Mouse (Mus musculus) megakaryocyte-erythroid progenitor cell, adult 5-6 weeks (primary cell): ENCODE results near the gene Gm10322. TPM values are rescaled to one million over a fixed set of nuclear protein-coding genes. Genes with fewer than 3 reads are reported as not detected.

Experiments used
- ATAC-seq: replicated peaks from 2 replicates; pipeline ENCODE4 v1.8.0; 2016; ENCODE audit warnings: mild to moderate bottlenecking, inconsistent platforms; ENCODE audit not compliant: severe bottlenecking, poor library complexity, low FRiP score, low TSS enrichment
- total RNA-seq, 2 experiments: library from RNA; stranded (forward) in 1 of 2; stranded (reverse) in 1 of 2; fragments of 200-1000, 215-1000 nt in 1 of 2; fragments of >200 nt in 1 of 2; fragmentation: Nextera tagmentation in 1 of 2; gene quantifications; 2 replicates each; pipeline ENCODE4 v1.2.3; 2014 to 2017

The Gm10322 gene
- total RNA-seq, 2 experiments from 2014 or later: not detected

GRCm38 (mm10) chr10:59593826-59594570 lies 21.9 kb upstream of the Gm10322 start:
- ATAC-seq: peak; percentile 77

DNA sequence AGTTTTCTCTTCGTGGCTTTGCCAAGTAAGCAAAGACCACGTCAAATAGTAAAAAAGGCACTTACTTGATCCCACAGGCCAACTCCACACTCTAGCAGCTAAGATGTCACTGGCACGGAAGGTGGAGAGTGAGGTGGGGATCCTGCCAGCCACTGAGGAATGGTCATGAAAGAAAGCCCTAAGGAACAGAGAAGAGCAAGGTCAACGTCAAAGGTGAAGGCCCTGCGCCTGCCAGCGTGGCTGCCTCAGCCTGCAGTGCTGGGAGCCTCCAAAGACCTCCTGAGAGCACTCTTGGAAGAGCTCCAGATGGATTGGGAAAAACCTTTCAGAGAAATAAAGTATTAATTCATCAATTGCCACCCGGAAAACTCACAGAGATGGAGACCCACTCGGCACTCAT lies 15.3 kb upstream of the Gm10322 start:
- ATAC-seq: no peak

- no peak for ATAC-seq
Measured at GRCm38 (mm10) chr10:59602043-59602442, 13.8 kb upstream of the Gm10322 start.

DNA sequence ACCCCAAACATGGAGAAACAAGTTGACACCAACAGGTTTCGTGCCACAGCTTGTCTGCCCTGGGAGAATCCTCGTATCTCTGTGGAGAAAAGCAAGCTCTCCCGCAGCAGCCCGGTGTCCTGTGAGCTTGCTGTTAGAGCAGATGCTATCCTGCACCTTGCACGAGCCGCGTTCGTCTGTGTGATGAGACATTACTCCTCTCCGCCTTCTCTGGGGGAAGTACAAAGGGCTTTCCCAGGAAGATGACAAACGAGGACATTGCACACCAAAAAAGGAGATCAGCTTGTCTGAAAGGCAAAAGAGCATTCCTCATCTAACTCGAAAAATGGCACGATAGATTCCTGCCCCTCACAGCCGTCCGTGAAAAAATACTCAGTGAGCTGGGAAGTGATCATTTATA lies 13.0 kb upstream of the Gm10322 start:
- no peak for ATAC-seq

DNA sequence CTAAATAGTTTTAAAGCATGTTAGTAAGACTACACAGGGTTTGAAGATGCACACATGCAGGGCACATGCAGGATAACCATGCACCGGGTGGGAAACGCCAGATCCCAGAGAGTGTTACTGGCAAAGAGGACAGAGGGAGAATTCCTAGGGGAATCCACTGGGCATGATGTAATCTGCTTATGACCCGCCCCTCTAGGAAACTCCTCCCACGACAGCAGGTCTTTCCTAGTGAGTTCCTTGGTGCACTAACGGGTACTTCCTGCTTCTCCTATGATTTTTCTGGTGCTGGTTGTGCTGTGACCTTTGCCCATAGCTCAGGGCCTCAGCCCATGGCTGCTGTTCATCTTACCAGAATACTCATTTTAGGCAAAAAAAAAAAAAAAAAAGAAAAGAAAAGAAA lies 12.0 kb upstream of the Gm10322 start:
- no peak for ATAC-seq

GRCm38 (mm10) chr10:59604879-59605464 lies 10.9 kb upstream of the Gm10322 start:
- ATAC-seq: peak; percentile 83

GRCm38 (mm10) chr10:59613276-59613675 lies 2.6 kb upstream of the Gm10322 start:
- ATAC-seq: no peak

DNA sequence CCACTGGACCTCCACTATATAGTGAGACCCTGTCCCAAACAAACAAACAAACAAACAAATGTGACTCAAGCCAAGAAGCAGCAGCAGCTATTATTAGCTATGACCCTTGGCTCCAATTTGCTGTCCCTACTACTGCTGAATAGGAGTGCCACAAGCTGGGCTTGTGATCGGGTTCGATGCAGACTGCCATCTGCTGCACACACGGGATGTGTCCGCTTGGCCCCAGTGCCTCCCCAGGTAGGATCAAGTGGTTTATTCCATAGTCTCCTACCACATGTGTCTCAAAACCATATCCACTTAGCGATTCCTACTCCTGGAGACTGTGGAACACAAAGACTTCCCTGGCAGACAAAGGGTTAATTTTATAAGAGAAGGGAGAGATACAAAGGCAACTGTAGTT lies 1.7 kb upstream of the Gm10322 start:
- no peak for ATAC-seq

GRCm38 (mm10) chr10:59615411-59615810 lies 452 bp upstream of the Gm10322 start:
- no peak for ATAC-seq

DNA sequence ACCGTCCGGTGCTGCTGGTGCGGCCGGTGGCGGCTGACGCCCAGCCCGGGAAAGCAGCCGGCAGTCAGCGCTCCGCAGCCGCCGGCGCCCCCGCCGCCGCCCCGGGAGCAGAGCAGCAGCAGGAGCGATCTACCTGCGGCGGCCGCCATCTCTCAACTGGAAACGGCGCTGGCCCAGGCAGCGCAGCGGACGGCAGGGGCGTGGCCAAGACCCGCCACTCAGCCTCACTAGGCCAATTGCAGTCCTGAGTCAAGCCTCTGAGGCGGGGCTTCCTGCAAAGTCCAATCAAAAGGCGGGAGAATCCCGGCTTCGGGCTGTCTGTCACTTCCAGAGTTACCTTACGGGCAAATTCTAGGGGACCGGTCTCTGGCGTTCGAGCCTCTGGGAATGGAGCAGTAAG lies 659 bp downstream of the Gm10322 start, which contains the start of gene Mcu:
TSS of gene Mcu (minus strand) at position 171 of the 400 bp plus-strand sequence.
- peak; percentile 96 for ATAC-seq

DNA sequence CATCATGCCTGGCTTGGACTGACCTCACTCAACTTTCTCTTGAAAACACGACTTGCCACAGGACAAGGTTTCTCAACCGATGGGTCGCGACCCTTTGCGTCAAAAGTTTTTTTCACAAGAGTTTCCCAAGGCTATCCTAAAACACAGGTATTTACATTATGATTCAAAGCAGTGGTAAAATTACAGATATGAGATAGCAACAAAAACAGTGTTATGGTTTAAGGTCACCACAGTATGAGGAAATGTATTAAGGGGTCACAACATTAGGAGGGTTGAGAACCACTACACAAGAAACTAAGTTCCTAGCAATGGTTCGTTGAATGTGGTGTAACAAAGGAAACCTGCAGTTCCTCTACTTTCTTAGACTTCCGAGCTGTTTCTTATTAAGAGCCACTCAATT lies 1.9 kb downstream of the Gm10322 start:
- ATAC-seq: no peak

- ATAC-seq: 0 out of 2 replicates have a peak, but pooled peaks have one; percentile 18
Measured at GRCm38 (mm10) chr10:59621355-59621754, 5.5 kb downstream of the Gm10322 start.

DNA sequence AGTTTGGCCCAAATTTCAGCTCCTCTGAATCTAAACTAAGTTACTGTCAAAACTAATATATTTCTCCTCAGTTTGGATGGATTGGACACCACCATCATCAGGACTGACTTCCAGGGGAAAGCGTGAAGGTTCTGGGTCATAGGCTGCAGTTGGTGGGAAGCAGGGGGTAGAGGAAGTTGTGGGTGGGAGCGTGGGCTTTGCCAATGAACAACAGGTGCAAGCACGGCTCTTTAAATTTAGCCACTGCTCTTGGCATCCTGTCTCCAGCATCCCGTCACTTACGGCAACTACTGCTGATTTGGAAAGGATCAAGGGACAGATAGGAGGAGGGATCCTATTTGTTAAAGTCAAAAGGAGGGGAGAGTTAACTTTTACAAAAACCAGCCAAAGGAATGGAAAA lies 7.6 kb downstream of the Gm10322 start:
- no peak for ATAC-seq

DNA sequence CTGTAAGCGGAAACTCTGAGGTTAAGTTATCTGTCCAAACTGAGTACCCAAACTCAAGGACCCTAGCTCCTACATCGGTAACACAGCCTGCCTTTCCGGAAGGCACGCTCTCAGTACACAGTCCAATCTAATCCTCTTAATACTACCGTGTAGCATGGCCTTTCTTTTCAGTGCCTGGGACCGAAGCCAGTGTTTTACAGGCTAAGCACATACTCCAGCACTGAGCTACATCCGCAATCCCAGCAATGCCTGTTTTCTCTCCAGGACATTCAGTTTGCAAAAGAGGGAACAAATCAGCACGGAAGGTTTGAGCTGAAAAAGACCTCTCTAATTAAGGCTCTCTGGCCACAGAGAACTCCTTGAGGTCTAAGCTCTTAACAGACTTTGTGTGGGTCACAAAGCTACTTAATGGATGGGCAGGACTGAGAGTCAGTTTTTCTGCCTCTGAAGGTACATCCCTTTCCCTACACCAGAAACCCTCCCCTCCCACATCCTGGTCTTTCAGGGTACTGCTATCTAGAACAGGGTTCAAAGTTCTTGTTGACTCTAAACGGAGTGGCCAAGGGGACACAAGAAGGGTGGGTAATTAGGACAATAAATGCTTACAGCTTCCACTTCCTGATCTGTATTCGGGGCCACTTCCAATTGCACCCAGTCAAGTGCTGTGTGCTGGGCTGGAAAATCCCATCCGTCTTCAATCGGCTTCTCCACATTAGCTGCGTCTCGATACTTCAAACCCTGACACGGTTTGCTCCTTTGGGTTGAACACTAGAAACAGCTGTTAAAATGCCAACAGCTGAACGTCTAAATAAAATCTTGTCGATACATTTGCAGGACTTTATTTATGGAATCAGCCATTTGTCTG lies 13.0 kb downstream of the Gm10322 start:
- no peak for ATAC-seq

- ATAC-seq: no peak
Measured at GRCm38 (mm10) chr10:59629506-59629782, 13.6 kb downstream of the Gm10322 start.

- no peak for ATAC-seq
Measured at GRCm38 (mm10) chr10:59636048-59636447, 20.2 kb downstream of the Gm10322 start.

- peak; percentile 61 for ATAC-seq
Measured at GRCm38 (mm10) chr10:59636751-59637533, 21.1 kb downstream of the Gm10322 start.

GRCm38 (mm10) chr10:59637596-59638124 lies 21.8 kb downstream of the Gm10322 start:
- no peak for ATAC-seq

- no peak for ATAC-seq
Measured at GRCm38 (mm10) chr10:59638576-59638975, 22.7 kb downstream of the Gm10322 start.
